Mouse (Mus musculus) frontal cortex, postnatal 10 days (tissue): ENCODE data around the gene Itgbl1.
"Not testable (repeated sequence)": the region's sequence is repeated elsewhere in the genome, so short reads cannot be mapped to it uniquely, and the experiment has no call there.

ENCODE experiments used
- DNase-seq, 2 experiments: peaks; one replicate each; pipeline ENCODE4 v3.0.0; 2022; ENCODE audit warnings: low spot score in 2 of 2, mixed read lengths in 1 of 2

The Itgbl1 gene

GRCm38 (mm10) chr14:123659921-123660385, at the start of gene Itgbl1:
Gene Itgbl1, plus strand, starts transcription at chr14:123659971.
- DNase-seq = peak; percentile 18 to 19

- no peak for DNase-seq
Observed at GRCm38 (mm10) chr14:123622969-123623368, 36.8 kb upstream of the Itgbl1 start.

GRCm38 (mm10) chr14:123626501-123627179, 33.1 kb upstream of the Itgbl1 start, which contains the start of gene Nalcn:
Gene Nalcn, minus strand, starts transcription at chr14:123627144.
- DNase-seq = peak; percentile 21 to 59

- no peak for DNase-seq
Observed at GRCm38 (mm10) chr14:123627180-123627562, 32.6 kb upstream of the Itgbl1 start.

GRCm38 (mm10) chr14:123661091-123661491, 1.3 kb downstream of the Itgbl1 start:
- DNase-seq = peak; percentile 17 to 39

- DNase-seq = no peak
Observed at GRCm38 (mm10) chr14:123662386-123662785, 2.6 kb downstream of the Itgbl1 start.

GRCm38 (mm10) chr14:123663206-123663605, 3.4 kb downstream of the Itgbl1 start:
- no peak for DNase-seq

GRCm38 (mm10) chr14:123664451-123664850, 4.7 kb downstream of the Itgbl1 start:
- no peak for DNase-seq

GRCm38 (mm10) chr14:123671076-123671475, 11.3 kb downstream of the Itgbl1 start:
- not testable (repeated sequence) for DNase-seq

- DNase-seq = no peak
Observed at GRCm38 (mm10) chr14:123678091-123678490, 18.3 kb downstream of the Itgbl1 start.

GRCm38 (mm10) chr14:123714751-123715150, 55.0 kb downstream of the Itgbl1 start:
- DNase-seq = no peak

GRCm38 (mm10) chr14:123742055-123742454, 82.3 kb downstream of the Itgbl1 start:
- DNase-seq = no peak

- no peak for DNase-seq
Observed at GRCm38 (mm10) chr14:123751017-123751416, 91.2 kb downstream of the Itgbl1 start.

- no peak for DNase-seq
Observed at GRCm38 (mm10) chr14:123759534-123759933, 99.8 kb downstream of the Itgbl1 start.

GRCm38 (mm10) chr14:123760079-123760478, 100.3 kb downstream of the Itgbl1 start:
- no peak for DNase-seq

- no peak for DNase-seq
Observed at GRCm38 (mm10) chr14:123801744-123802143, 142.0 kb downstream of the Itgbl1 start.

- no peak for DNase-seq
Observed at GRCm38 (mm10) chr14:123837662-123838061, 177.9 kb downstream of the Itgbl1 start.

- DNase-seq = peak; percentile 30
Observed at GRCm38 (mm10) chr14:123843675-123844425, 184.1 kb downstream of the Itgbl1 start.

- DNase-seq = no peak
Observed at GRCm38 (mm10) chr14:123864531-123864930, 204.8 kb downstream of the Itgbl1 start.

- DNase-seq = no peak
Observed at GRCm38 (mm10) chr14:123865779-123866726, 206.3 kb downstream of the Itgbl1 start.

- no peak for DNase-seq
Observed at GRCm38 (mm10) chr14:123927903-123928302, 268.1 kb downstream of the Itgbl1 start.

- no peak for DNase-seq
Observed at GRCm38 (mm10) chr14:123966531-123966930, 306.8 kb downstream of the Itgbl1 start.
